Mouse (Mus musculus): ENCODE results near the gene Arhgap1.

- TF ChIP-seq TCF12 (IDR thresholded peaks at IDR 0.05; ENCODE audit: insufficient read depth, poor library complexity, severe bottlenecking) = no peak
- TF ChIP-seq POLR2A (IDR thresholded peaks at IDR 0.05; ENCODE audit: insufficient read length, low read depth) = no peak
- TF ChIP-seq MAX (IDR thresholded peaks at IDR 0.05; ENCODE audit: low read depth) = no peak
- peak; percentile 88 for TF ChIP-seq CEBPB (IDR thresholded peaks at IDR 0.05; ENCODE audit: insufficient read depth, poor library complexity, severe bottlenecking)
- no peak for TF ChIP-seq USF1 (IDR thresholded peaks at IDR 0.05; ENCODE audit: low read depth)
- TF ChIP-seq POLR2AphosphoS2 (IDR thresholded peaks at IDR 0.05; ENCODE audit: insufficient read length, low read depth) = no peak
These were observed 46.5 kb downstream of the Arhgap1 start for GRCm38 (mm10) chr2:91696225-91696590.
